In the genomic region with DNA sequence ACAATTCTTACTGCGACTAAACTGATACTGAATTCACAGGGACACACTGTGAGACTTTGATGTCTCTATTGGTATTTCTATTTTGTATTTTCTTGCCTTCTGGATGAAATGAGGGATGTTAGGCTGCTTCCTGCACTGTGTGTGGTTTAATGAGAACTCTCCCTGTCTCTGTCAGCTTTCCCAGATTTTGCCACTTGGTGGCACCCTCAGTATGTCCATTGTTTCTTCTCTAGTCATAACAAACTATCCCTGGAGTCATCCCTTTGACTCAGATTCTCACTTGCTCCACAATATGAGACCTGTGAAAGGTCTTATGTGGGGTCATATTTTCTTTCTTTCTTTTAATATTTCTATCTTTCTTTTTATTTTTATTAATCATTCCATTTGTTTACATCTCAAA, we compare ENCODE assay signal across 14 mouse cellular contexts. TPM values are rescaled to one million over a fixed set of nuclear protein-coding genes. Genes with fewer than 3 reads are reported as not detected.
DNase-seq lines count a peak whose midpoint lies in the region; ATAC-seq and TF ChIP-seq lines count a peak whose summit lies in the region.
"Had no signal": no experiment of that assay in that cellular context is flagged by ENCODE, and none has a peak within 500 bp of the region (broad histone marks: within the 10 kb centered on the region; RNA-seq: fewer than 3 reads in every experiment).

No protein-coding gene starts in this region.

- H3K9me3 ChIP-seq in CH12.LX (replicated peaks; ENCODE audit: low read length) = no peaks in the 10 kb centered on the region
- 0 out of 2 replicates have a peak, but pooled peaks cover 2% of the 10 kb centered on the region for H3K9me3 ChIP-seq in neural tube, embryonic 15.5 days (replicated peaks)

- TF ChIP-seq POLR2A in CH12.LX (IDR thresholded peaks at IDR 0.05; ENCODE audit: low read depth, low read length) = no peak

- peak; percentile 13 to 29 for DNase-seq in left cerebral cortex, adult 18-20 months (ENCODE audit: low spot score in 2 of 2)
- DNase-seq in left cerebral cortex, postnatal 4 days = no peak
- DNase-seq in CH12.LX (ENCODE audit: extremely low read depth) (peak; percentile 6), MEL-GATA-1-ER (ENCODE audit: extremely low read depth, low read depth) (peak; percentile 1)
- DNase-seq in layer of hippocampus, adult 11-12 months (ENCODE audit: low spot score) = peak; percentile 43
- DNase-seq in urinary bladder, postnatal 14 days (ENCODE audit: low spot score) = no peak
- DNase-seq: cerebellum, adult 2 months; gastrocnemius, postnatal 36 days; heart, postnatal 4 days; lung, postnatal 14 days had no signal

- no peak overlapping the region for H3K27ac ChIP-seq in CH12.LX (ENCODE audit: insufficient read depth, low read depth)
- H3K27ac ChIP-seq in neural tube, embryonic 15.5 days (replicated peaks) = no peak overlapping the region

- intact Hi-C loops in left cerebral cortex, postnatal 4 days (cut with DNase I) = no loop called here

- H3K79me2 ChIP-seq in CH12.LX (replicated peaks; ENCODE audit: control insufficient read depth, extremely low read depth, insufficient read depth, poor library complexity, severe bottlenecking) = no peaks in the 10 kb centered on the region

- no peak overlapping the region for H3K9ac ChIP-seq in CH12.LX (ENCODE audit: insufficient read depth, low read depth)
- no peak overlapping the region for H3K9ac ChIP-seq in neural tube, embryonic 15.5 days (replicated peaks)

- peak; percentile 64 for TF ChIP-seq RAD21 in CH12.LX (IDR thresholded peaks at IDR 0.05; ENCODE audit: low read depth, low read length)

- dilution Hi-C loops in CH12.LX (cut with MboI; ENCODE audit: extremely low pct_ligation_motif_present, extremely low pct_unique_long_range_greater_than_20kb, low sequenced_read_pairs) = no loop called here

- no peaks in the 10 kb centered on the region for H3K4me1 ChIP-seq in CH12.LX (ENCODE audit: control insufficient read depth in 1 of 2, insufficient read depth in 2 of 2)
- no peaks in the 10 kb centered on the region for H3K4me1 ChIP-seq in neural tube, embryonic 15.5 days

- no peaks in the 10 kb centered on the region for H3K36me3 ChIP-seq in CH12.LX (replicated peaks in 1 of 2; ENCODE audit: control insufficient read depth in 1 of 2, insufficient read depth in 1 of 2, low read length in 1 of 2)
- no peaks in the 10 kb centered on the region for H3K36me3 ChIP-seq in neural tube, embryonic 15.5 days

- H3K27me3 ChIP-seq in CH12.LX (replicated peaks) = no peaks in the 10 kb centered on the region
- no peaks in the 10 kb centered on the region for H3K27me3 ChIP-seq in neural tube, embryonic 15.5 days (replicated peaks)

- TF ChIP-seq CTCF in CH12.LX (conservative IDR thresholded peaks at IDR 0.05 in 1 of 2, IDR thresholded peaks at IDR 0.05 in 1 of 2; ENCODE audit: low read depth in 2 of 2, low read length in 2 of 2) = peak; percentile 23 to 57; a peak in 2 of 4 replicates

- 26% methylated on average over 1 of the region's 1 CpGs for WGBS in neural tube, embryonic 15.5 days

- in situ Hi-C loops in CH12.LX (cut with MboI; ENCODE audit: low pct_ligation_motif_present, low pct_unique_long_range_greater_than_20kb, low sequenced_read_pairs) = no loop called here

- no peak overlapping the region for H3K4me2 ChIP-seq in CH12.LX (ENCODE audit: insufficient read depth, low read depth, poor library complexity, severe bottlenecking)
- H3K4me2 ChIP-seq in neural tube, embryonic 15.5 days = no peak overlapping the region

- no peak for ATAC-seq in neural tube, embryonic 15.5 days (ENCODE audit: low FRiP score)
- ATAC-seq: activated CD4-positive, CD25-positive, alpha-beta regulatory T cell, adult 4 months had no signal

- no peak overlapping the region for H3K4me3 ChIP-seq in CH12.LX (replicated peaks in 1 of 3; ENCODE audit: low read depth in 2 of 3, low read length in 2 of 3, poor library complexity in 1 of 3)
- H3K4me3 ChIP-seq in neural tube, embryonic 15.5 days (replicated peaks) = no peak overlapping the region
- H3K4me3 ChIP-seq: erythroblast, embryonic 14.5 days had no signal

- no peak for TF ChIP-seq EP300 in CH12.LX (IDR thresholded peaks at IDR 0.05; ENCODE audit: low read length)

TF ChIP-seq in CH12.LX, 34 proteins besides CTCF, POLR2A, EP300 and RAD21:
- no peak for TF ChIP-seq ZMIZ1 (IDR thresholded peaks at IDR 0.05; ENCODE audit: low read depth, low read length)
- no peak for TF ChIP-seq MAFK (IDR thresholded peaks at IDR 0.05; ENCODE audit: insufficient replicate concordance, low read length)
- no peak for TF ChIP-seq USF1 (IDR thresholded peaks at IDR 0.05; ENCODE audit: low read depth, low read length)
- no peak for TF ChIP-seq MAZ (IDR thresholded peaks at IDR 0.05; ENCODE audit: low read depth, low read length)
- peak; percentile 39 for TF ChIP-seq SMC3 (IDR thresholded peaks at IDR 0.05; ENCODE audit: low read depth, low read length)
- TF ChIP-seq ZNF384 (IDR thresholded peaks at IDR 0.05; ENCODE audit: low read depth, low read length) = no peak
- TF ChIP-seq SIN3A (IDR thresholded peaks at IDR 0.05; ENCODE audit: low read length) = no peak

RNA-seq across cellular contexts. Expression of a gene that starts 18.4 kb away (rescaled TPM):
- total RNA-seq in left cerebral cortex, adult 18-20 months (2021) = not detected
- total RNA-seq in left cerebral cortex, postnatal 4 days (2021) = not detected
- total RNA-seq in CH12.LX (2012; rRNA removed) (not detected in 2 replicates), CH12.LX (2014; rRNA removed) (not detected in 2 replicates)
- not detected in 2 replicates for polyA plus RNA-seq in CH12.LX (2012; ENCODE audit: insufficient read length, low read depth)
- polyA plus RNA-seq in neural tube, embryonic 15.5 days (2015; fragmentation: Nextera tagmentation; extraction: Ambion mirVana) = not detected in 2 replicates
- total RNA-seq: gastrocnemius, postnatal 36 days; heart, postnatal 4 days; left cerebral cortex, postnatal 25 days had no signal
- polyA plus RNA-seq: activated CD4-positive, CD25-positive, alpha-beta regulatory T cell, adult 4 months; cerebellum, adult 2 months; erythroblast, embryonic 14.5 days had no signal

Comparison
In these comparisons a context has a peak if more than half of its experiments do, and no peak if none do; other contexts are left out.
1. DNase-seq: peak in left cerebral cortex, adult 18-20 months (2 of 2), CH12.LX (single experiment), MEL-GATA-1-ER (single experiment) and layer of hippocampus, adult 11-12 months (single experiment); none in left cerebral cortex, postnatal 4 days (single experiment) and urinary bladder, postnatal 14 days (single experiment).